Mouse (Mus musculus) hindbrain, embryonic 10.5 days (tissue): ENCODE data around the gene Baz1a. TPM values are rescaled to one million over a fixed set of nuclear protein-coding genes. Genes with fewer than 3 reads are reported as not detected.

ENCODE experiments used
- DNase-seq: peaks from one replicate; pipeline ENCODE4 v3.0.0-alpha.2; 2017; ENCODE audit warnings: low spot score
- H3K27ac ChIP-seq: fragments of 300-500 bp; sonication (generic); 2 replicates; pipeline ENCODE4 v1.5.1; 2016; ENCODE audit warnings: mild to moderate bottlenecking, moderate library complexity
- H3K27me3 ChIP-seq: fragments of 300-500 bp; sonication (generic); 2 replicates; pipeline ENCODE4 v1.6.1; 2016; ENCODE audit warnings: mild to moderate bottlenecking; ENCODE audit not compliant: poor library complexity, insufficient read depth, severe bottlenecking
- H3K36me3 ChIP-seq: fragments of 300-500 bp; sonication (generic); 2 replicates; pipeline ENCODE4 v1.6.1; 2016; ENCODE audit warnings: mild to moderate bottlenecking, moderate library complexity
- H3K4me1 ChIP-seq: fragments of 300-500 bp; sonication (generic); replicated peaks from 2 replicates; pipeline ENCODE4 v1.6.1; 2016; ENCODE audit warnings: mild to moderate bottlenecking
- H3K4me3 ChIP-seq: fragments of 300-500 bp; sonication (generic); 2 replicates; pipeline ENCODE4 v1.5.1; 2016; ENCODE audit warnings: mild to moderate bottlenecking, moderate library complexity
- H3K9me3 ChIP-seq: fragments of 300-500 bp; sonication (generic); 2 replicates; pipeline ENCODE4 v1.6.1; 2016; ENCODE audit warnings: mild to moderate bottlenecking, moderate library complexity
- WGBS: fragments of 180-500 bp; shearing (Covaris S2); methylation state at CpG from one replicate; pipeline ENCODE4 v1.1.7; 2016; 5-methylcytosine and 5-hydroxymethylcytosine counted together
- polyA plus RNA-seq: library from polyadenylated mRNA; unstranded; fragments of >200 nt; fragmentation: Nextera tagmentation; extraction: Ambion mirVana; gene quantifications from 2 replicates; pipeline ENCODE4 v1.2.1, GENCODE M21; 2016

Baz1a gene
- polyA plus RNA-seq = 26.3 and 33.8 TPM in 2 replicates

DNA sequence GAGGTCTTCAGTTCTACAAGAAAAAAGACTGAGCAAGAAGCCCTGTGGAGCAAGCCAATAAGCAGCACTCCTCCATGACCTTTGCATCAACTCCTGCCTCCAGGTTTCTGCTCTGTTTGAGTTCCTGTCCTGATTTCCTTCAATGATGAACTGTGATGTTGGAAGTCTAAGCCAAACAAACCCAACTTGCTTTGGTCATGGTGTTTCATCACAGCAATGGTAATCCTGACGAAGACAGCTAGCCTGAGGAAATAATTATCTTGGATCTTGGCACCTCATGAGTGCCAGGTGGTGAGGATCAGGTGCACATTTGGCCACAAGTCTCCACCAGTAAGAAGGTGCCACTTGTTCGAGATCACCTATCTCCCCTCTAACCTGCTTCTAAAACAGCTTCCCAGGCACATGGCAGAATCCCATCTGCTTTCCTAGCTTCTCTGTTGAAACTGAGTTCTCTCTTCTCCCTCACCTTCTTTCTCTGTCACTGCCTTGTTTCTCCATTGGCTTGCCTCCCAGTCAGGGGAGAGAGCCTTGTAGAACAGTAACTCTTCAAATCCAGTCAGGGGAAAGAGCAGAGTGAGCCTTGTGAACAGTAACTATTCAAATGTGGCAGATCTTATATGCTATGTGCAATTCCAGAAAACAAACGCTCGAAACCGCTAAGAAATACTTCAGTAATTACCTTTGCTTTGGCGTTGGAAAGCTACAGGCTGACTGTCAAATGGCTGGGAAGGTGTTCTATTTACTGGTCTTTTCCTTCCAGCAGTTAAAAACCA is at the start of gene Baz1a:
Gene Baz1a, minus strand, starts transcription at position 723 of the 773 bp plus-strand sequence.
- no peaks in the 10 kb centered on the region for H3K9me3 ChIP-seq
- no peak for DNase-seq
- H3K36me3 ChIP-seq = no peaks in the 10 kb centered on the region
- H3K27ac ChIP-seq = no peak within 1 kb of the TSS
- H3K4me1 ChIP-seq = no peaks in the 10 kb centered on the region
- H3K27me3 ChIP-seq = no peaks in the 10 kb centered on the region
- WGBS = 88% methylated on average over 6 of the region's 6 CpGs
- H3K4me3 ChIP-seq = no peak within 1 kb of the TSS

DNA sequence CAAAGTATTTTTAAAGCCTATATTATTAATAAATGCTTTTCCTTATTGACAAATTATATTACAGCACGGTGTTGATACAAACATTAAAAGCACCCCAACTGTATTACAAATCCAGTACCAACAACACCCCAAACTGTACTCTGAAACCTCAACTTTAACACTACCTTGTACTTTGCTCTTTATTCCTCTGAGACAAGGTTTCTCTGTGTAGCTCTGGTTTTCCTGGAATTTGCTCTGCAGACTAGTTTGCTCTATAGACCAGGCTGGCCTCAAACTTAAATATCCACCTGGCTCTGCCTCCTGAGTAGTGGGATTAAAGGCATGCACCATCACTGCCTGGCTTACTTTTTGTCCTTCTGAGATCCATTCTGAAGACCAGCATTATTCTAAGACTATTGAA is 48.0 kb upstream of the Baz1a start:
- DNase-seq = no peak
- Histone ChIP-seq H3K36me3 (peaks cover 24% of the 10 kb centered on the region), H3K4me1 (no peaks in the 10 kb centered on the region), H3K4me3 (no peak overlapping the region), H3K27ac (no peak overlapping the region), H3K27me3 (no peaks in the 10 kb centered on the region), H3K9me3 (no peaks in the 10 kb centered on the region)
- WGBS = 91% methylated on average over 1 of the region's 1 CpGs

GRCm38 (mm10) chr12:55061006-55061405 is 46.9 kb upstream of the Baz1a start:
- DNase-seq = no peak
- Histone ChIP-seq H3K4me3 (no peak overlapping the region), H3K4me1 (no peaks in the 10 kb centered on the region), H3K27me3 (no peaks in the 10 kb centered on the region), H3K27ac (no peak overlapping the region), H3K36me3 (peaks cover 29% of the 10 kb centered on the region), H3K9me3 (no peaks in the 10 kb centered on the region)
- WGBS = 88% methylated on average over 10 of the region's 10 CpGs

DNA sequence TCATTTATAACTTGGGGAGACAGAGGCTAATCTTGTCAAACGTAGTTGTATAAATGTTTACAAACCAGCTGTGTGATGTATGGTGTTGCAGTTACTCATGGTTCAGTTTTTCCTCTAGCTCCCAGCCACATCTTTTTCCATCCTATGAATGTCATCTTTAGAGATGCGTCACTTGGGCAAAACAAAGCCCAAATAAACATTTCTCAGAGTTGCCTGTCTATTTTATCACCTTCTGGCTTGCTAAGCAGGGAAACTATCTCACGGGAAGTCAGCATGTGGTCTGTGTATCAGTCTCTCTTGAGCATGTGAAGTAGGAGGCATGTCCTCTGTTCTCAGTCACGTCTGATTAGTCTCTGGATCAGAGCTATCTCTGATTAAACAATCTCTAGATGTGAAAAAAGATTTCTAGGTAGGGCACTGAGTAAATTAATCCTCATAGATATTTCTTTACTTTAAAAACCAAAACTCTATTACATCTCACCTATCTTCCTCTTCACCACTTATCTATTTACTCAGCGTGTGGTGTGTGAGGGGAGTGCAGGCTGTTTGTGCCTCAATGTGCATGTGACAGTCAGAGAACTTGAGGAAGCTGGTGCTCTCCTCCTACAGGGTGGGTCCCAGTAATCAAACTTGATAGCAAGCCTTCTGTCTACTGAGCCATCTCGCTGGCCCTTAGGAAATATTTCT is 46.2 kb upstream of the Baz1a start:
- Histone ChIP-seq H3K27ac (no peak overlapping the region), H3K9me3 (no peaks in the 10 kb centered on the region), H3K4me3 (no peak overlapping the region), H3K36me3 (peaks cover 29% of the 10 kb centered on the region), H3K27me3 (no peaks in the 10 kb centered on the region), H3K4me1 (no peaks in the 10 kb centered on the region)
- DNase-seq = no peak
- 92% methylated on average over 6 of the region's 6 CpGs for WGBS

GRCm38 (mm10) chr12:55059812-55060211 is 45.7 kb upstream of the Baz1a start:
- no peak for DNase-seq
- H3K27ac ChIP-seq = no peak overlapping the region
- 70% methylated on average over 3 of the region's 3 CpGs for WGBS
- no peaks in the 10 kb centered on the region for H3K9me3 ChIP-seq
- H3K4me3 ChIP-seq = no peak overlapping the region
- H3K27me3 ChIP-seq = no peaks in the 10 kb centered on the region
- H3K36me3 ChIP-seq = peaks cover 29% of the 10 kb centered on the region
- H3K4me1 ChIP-seq = no peaks in the 10 kb centered on the region

DNA sequence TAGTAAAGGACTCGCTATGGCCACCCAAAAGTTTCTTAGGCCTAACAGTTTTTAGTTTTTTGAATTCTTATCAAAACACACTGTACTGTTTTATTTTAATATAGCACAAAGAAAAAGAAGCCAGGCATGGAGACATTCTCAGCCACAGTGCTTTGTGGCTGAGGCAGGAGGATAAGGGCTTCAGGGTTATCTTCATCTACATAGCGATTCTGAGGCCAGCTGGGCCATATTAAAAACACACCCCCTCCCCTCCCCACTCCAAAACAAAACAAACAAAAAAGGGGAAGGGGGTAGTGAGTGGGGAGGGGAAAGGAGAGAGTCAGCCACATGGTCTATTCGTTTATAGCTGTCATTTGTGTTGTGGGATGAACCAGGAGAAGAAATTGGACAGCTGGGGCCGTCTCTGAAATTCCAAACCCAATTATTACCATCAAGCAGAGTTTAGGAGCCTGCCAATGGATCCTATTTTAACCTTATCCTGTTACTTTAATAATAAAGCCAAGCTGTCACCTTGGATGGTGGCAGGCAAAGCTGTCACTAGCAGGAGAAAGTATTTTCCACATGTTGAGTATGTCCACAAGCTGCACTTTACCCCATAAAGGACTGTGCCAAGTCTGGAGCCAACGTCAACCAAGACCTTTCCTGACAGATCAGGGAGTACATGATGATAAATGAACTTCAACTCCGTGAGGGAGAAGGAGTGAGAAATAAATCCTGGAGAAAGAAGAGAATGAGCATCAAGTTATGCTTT is 44.9 kb upstream of the Baz1a start:
- no peaks in the 10 kb centered on the region for H3K9me3 ChIP-seq
- no peak for DNase-seq
- H3K4me1 ChIP-seq = no peaks in the 10 kb centered on the region
- H3K36me3 ChIP-seq = peaks cover 29% of the 10 kb centered on the region
- no peaks in the 10 kb centered on the region for H3K27me3 ChIP-seq
- WGBS = 77% methylated on average over 6 of the region's 6 CpGs
- H3K4me3 ChIP-seq = no peak overlapping the region
- no peak overlapping the region for H3K27ac ChIP-seq

GRCm38 (mm10) chr12:55056703-55057102 is 42.6 kb upstream of the Baz1a start:
- Histone ChIP-seq H3K9me3 (no peaks in the 10 kb centered on the region), H3K4me1 (no peaks in the 10 kb centered on the region), H3K27ac (no peak overlapping the region), H3K27me3 (no peaks in the 10 kb centered on the region), H3K36me3 (peaks cover 33% of the 10 kb centered on the region), H3K4me3 (no peak overlapping the region)
- WGBS = 93% methylated on average over 2 of the region's 2 CpGs
- DNase-seq = no peak

GRCm38 (mm10) chr12:55054551-55055241 is 40.5 kb upstream of the Baz1a start:
- H3K27ac ChIP-seq = no peak overlapping the region
- no peaks in the 10 kb centered on the region for H3K27me3 ChIP-seq
- no peaks in the 10 kb centered on the region for H3K4me1 ChIP-seq
- 86% methylated on average over 2 of the region's 2 CpGs for WGBS
- no peak for DNase-seq
- H3K9me3 ChIP-seq = no peaks in the 10 kb centered on the region
- H3K4me3 ChIP-seq = no peak overlapping the region
- peaks cover 27% of the 10 kb centered on the region for H3K36me3 ChIP-seq

GRCm38 (mm10) chr12:55053267-55053666 is 39.1 kb upstream of the Baz1a start:
- Histone ChIP-seq H3K4me3 (no peak overlapping the region), H3K4me1 (no peaks in the 10 kb centered on the region), H3K27ac (no peak overlapping the region), H3K27me3 (no peaks in the 10 kb centered on the region), H3K36me3 (peaks cover 23% of the 10 kb centered on the region), H3K9me3 (no peaks in the 10 kb centered on the region)
- DNase-seq = no peak
- whole genome bisulfite sequencing = 92% methylated on average over 7 of the region's 7 CpGs

GRCm38 (mm10) chr12:55051210-55052173 is 37.3 kb upstream of the Baz1a start:
- H3K9me3 ChIP-seq = no peaks in the 10 kb centered on the region
- WGBS = 93% methylated on average over 8 of the region's 8 CpGs
- H3K27ac ChIP-seq = no peak overlapping the region

DNA sequence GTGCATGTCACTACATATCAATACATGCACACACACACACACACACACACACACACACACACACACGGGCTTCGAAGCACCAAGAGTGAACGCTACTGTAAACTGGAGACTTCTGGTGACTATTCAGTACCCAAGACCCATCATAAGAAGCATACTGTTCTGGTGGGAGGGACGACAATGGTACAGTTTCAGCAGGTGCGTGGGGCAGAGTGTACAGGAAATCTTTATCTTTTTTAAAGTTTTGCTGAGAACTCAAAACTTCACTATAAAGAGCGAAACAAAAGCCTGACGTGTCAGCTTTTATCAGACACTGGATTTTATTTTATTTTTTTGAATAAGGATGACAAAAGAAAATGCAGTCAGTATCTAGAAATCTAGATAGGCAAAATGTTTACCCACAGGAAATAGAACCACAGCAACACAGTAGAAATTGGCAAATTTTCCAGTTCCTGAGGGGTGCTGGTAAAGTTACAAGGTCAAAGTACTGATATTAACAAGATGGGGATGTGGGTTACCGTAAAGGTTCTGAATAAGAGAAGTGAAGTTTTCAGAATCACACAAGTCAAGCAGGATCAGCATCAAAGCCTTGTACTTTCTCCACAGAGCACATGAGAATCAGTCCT is 35.7 kb upstream of the Baz1a start:
- Histone ChIP-seq H3K4me1 (no peaks in the 10 kb centered on the region), H3K27ac (no peak overlapping the region), H3K27me3 (no peaks in the 10 kb centered on the region), H3K36me3 (peaks cover 41% of the 10 kb centered on the region), H3K9me3 (no peaks in the 10 kb centered on the region), H3K4me3 (no peak overlapping the region)
- no peak for DNase-seq
- 94% methylated on average over 8 of the region's 8 CpGs for WGBS

More at GRCm38 (mm10) chr12:55051210-55052173, 37.3 kb upstream of the Baz1a start:
- Histone ChIP-seq H3K36me3 (peaks cover 26% of the 10 kb centered on the region), H3K27me3 (no peaks in the 10 kb centered on the region), H3K4me3 (no peak overlapping the region), H3K4me1 (no peaks in the 10 kb centered on the region)
- no peak for DNase-seq
